Comparison of ENCODE assay signal across 8 mouse cellular contexts in the genomic region with DNA sequence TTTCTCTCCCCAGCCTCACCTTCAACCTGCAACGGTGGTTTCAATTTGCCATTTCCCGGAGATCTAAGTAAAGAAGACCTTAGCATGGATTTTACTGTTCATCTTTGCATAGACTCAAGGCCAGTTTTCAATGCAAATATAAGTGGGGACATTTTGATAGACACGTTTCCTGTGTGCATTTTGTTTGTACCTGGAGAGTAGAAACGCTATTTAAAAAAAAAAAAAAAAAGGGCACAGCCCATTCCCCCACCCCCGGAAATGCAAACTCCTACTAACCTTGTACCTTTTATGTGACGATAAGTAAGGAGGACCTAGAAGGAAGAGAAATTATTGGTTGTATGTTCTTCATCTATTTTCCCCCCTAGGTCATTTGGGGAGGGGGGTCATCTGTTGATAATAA. TPM values are rescaled to one million over a fixed set of nuclear protein-coding genes. Genes with fewer than 3 reads are reported as not detected.
DNase-seq lines count a peak whose midpoint lies in the region; ATAC-seq and TF ChIP-seq lines count a peak whose summit lies in the region.
"Had no signal": no experiment of that assay in that cellular context is flagged by ENCODE, and none has a peak within 500 bp of the region (broad histone marks: within the 10 kb centered on the region; RNA-seq: fewer than 3 reads in every experiment).

No protein-coding gene starts in this region.

- no peak overlapping the region for H3K27ac ChIP-seq in lung, postnatal 0 days (ENCODE audit: low read length)
- no peak overlapping the region for H3K27ac ChIP-seq in forebrain, embryonic 15.5 days (replicated peaks)
- no peak overlapping the region for H3K27ac ChIP-seq in limb, embryonic 15.5 days
- H3K27ac ChIP-seq in stomach, embryonic 16.5 days (ENCODE audit: low read length): no peak overlapping the region

- WGBS in lung, postnatal 0 days: 47% methylated on average over 6 of the region's 6 CpGs
- 49% methylated on average over 6 of the region's 6 CpGs for WGBS in lung, adult 2 months
- 50% methylated on average over 6 of the region's 6 CpGs for WGBS in forebrain, embryonic 15.5 days
- WGBS in limb, embryonic 15.5 days: 40% methylated on average over 6 of the region's 6 CpGs
- WGBS in stomach, embryonic 16.5 days: 39% methylated on average over 6 of the region's 6 CpGs

- 0 out of 2 replicates have a peak, but pooled peaks cover 5% of the 10 kb centered on the region for H3K4me1 ChIP-seq in lung, postnatal 0 days (ENCODE audit: insufficient read depth, low read depth, low read length)
- H3K4me1 ChIP-seq in lung, adult 2 months (ENCODE audit: control insufficient read depth, insufficient read depth, low read length): peaks cover 4% of the 10 kb centered on the region; the same call in 1 of the 2 replicates
- no peaks in the 10 kb centered on the region for H3K4me1 ChIP-seq in forebrain, embryonic 15.5 days
- peaks cover 4% of the 10 kb centered on the region; the same call in 1 of the 2 replicates for H3K4me1 ChIP-seq in limb, embryonic 15.5 days
- H3K4me1 ChIP-seq in stomach, embryonic 16.5 days (ENCODE audit: control insufficient read depth, insufficient read depth, low read length): peaks cover 9% of the 10 kb centered on the region; the same call in 1 of the 2 replicates

- H3K4me2 ChIP-seq in lung, postnatal 0 days (replicated peaks; ENCODE audit: low read depth, low read length): peak overlapping the region; percentile 44
- H3K4me2 ChIP-seq in forebrain, embryonic 15.5 days (replicated peaks): 0 out of 2 replicates have a peak overlapping the region, but pooled peaks have one; percentile 7
- peak overlapping the region; percentile 24 for H3K4me2 ChIP-seq in limb, embryonic 15.5 days
- peak overlapping the region; percentile 42 for H3K4me2 ChIP-seq in stomach, embryonic 16.5 days (ENCODE audit: low read depth, low read length)

- no peak for ATAC-seq in lung, postnatal 0 days
- ATAC-seq in forebrain, embryonic 15.5 days (replicated peaks): no peak
- ATAC-seq in limb, embryonic 15.5 days (ENCODE audit: insufficient number of reproducible peaks, low FRiP score, low TSS enrichment, low read depth): no peak
- ATAC-seq in stomach, embryonic 16.5 days (ENCODE audit: insufficient read depth, low FRiP score): no peak

- H3K27me3 ChIP-seq in lung, postnatal 0 days (replicated peaks; ENCODE audit: insufficient read depth, low read length): no peaks in the 10 kb centered on the region
- H3K27me3 ChIP-seq in forebrain, embryonic 15.5 days: no peaks in the 10 kb centered on the region
- no peaks in the 10 kb centered on the region for H3K27me3 ChIP-seq in limb, embryonic 15.5 days
- no peaks in the 10 kb centered on the region; the same call in 1 of the 2 replicates for H3K27me3 ChIP-seq in stomach, embryonic 16.5 days (ENCODE audit: control insufficient read depth, insufficient read depth, low read length)

- no peak for TF ChIP-seq CTCF in lung, postnatal 0 days (IDR thresholded peaks at IDR 0.05)
- no peak for TF ChIP-seq CTCF in lung, adult 2 months (IDR thresholded peaks at IDR 0.05; ENCODE audit: insufficient read depth, low read length)

- TF ChIP-seq EP300 in lung, postnatal 0 days (IDR thresholded peaks at IDR 0.05): no peak

- no peak for TF ChIP-seq POLR2A in lung, adult 2 months (IDR thresholded peaks at IDR 0.05; ENCODE audit: borderline replicate concordance, extremely low read depth, low read depth, low read length)

- no peaks in the 10 kb centered on the region for H3K36me3 ChIP-seq in lung, postnatal 0 days (ENCODE audit: insufficient read depth, low read length)
- no peaks in the 10 kb centered on the region for H3K36me3 ChIP-seq in forebrain, embryonic 15.5 days
- no peaks in the 10 kb centered on the region for H3K36me3 ChIP-seq in limb, embryonic 15.5 days
- no peaks in the 10 kb centered on the region for H3K36me3 ChIP-seq in stomach, embryonic 16.5 days (ENCODE audit: control insufficient read depth, insufficient read depth, low read length)

- no peaks in the 10 kb centered on the region for H3K9me3 ChIP-seq in lung, postnatal 0 days (ENCODE audit: low read length)
- H3K9me3 ChIP-seq in forebrain, embryonic 15.5 days: no peaks in the 10 kb centered on the region
- no peaks in the 10 kb centered on the region for H3K9me3 ChIP-seq in limb, embryonic 15.5 days
- no peaks in the 10 kb centered on the region for H3K9me3 ChIP-seq in stomach, embryonic 16.5 days (replicated peaks; ENCODE audit: control insufficient read depth, low read length)

- no peak for DNase-seq in lung, postnatal 0 days (ENCODE audit: low spot score)
- no peak for DNase-seq in lung, adult 2 months
- no peak for DNase-seq in yolk sac, embryonic 10.5 days (ENCODE audit: low spot score)
- no peak for DNase-seq in lung, postnatal 10 days
- DNase-seq: layer of hippocampus, postnatal 36 days had no signal

- H3K9ac ChIP-seq in lung, postnatal 0 days (replicated peaks; ENCODE audit: low read depth): no peak overlapping the region
- no peak overlapping the region for H3K9ac ChIP-seq in forebrain, embryonic 15.5 days (replicated peaks)
- H3K9ac ChIP-seq in limb, embryonic 15.5 days: no peak overlapping the region
- no peak overlapping the region for H3K9ac ChIP-seq in stomach, embryonic 16.5 days (ENCODE audit: low read length)

- no peak overlapping the region for H3K4me3 ChIP-seq in lung, postnatal 0 days (ENCODE audit: low read depth, low read length)
- no peak overlapping the region for H3K4me3 ChIP-seq in lung, adult 2 months (replicated peaks; ENCODE audit: extremely low read depth, low read depth, low read length)
- no peak overlapping the region for H3K4me3 ChIP-seq in forebrain, embryonic 15.5 days
- no peak overlapping the region for H3K4me3 ChIP-seq in limb, embryonic 15.5 days
- peak overlapping the region; percentile 20 for H3K4me3 ChIP-seq in stomach, embryonic 16.5 days (replicated peaks; ENCODE audit: low read length)

RNA-seq across cellular contexts. Expression of gene Dusp6, which starts 24.2 kb away (rescaled TPM):
- polyA plus RNA-seq in lung, postnatal 0 days (2015; fragmentation: Nextera tagmentation; extraction: Ambion mirVana): 49.7 and 63.2 TPM in 2 replicates
- polyA plus RNA-seq in lung, adult 2 months (2012; rRNA removed): 81.2 and 85.4 TPM in 2 replicates
- polyA plus RNA-seq in forebrain, embryonic 15.5 days (2015; fragmentation: Nextera tagmentation; extraction: Ambion mirVana): 33.3 and 36.4 TPM in 2 replicates
- polyA plus RNA-seq in limb, embryonic 15.5 days (2015; fragmentation: Nextera tagmentation; extraction: Ambion mirVana): 66.8 and 71.9 TPM in 2 replicates
- 39.7 and 40.8 TPM in 2 replicates for polyA plus RNA-seq in stomach, embryonic 16.5 days (2015; fragmentation: Nextera tagmentation; extraction: Ambion mirVana)
